Mouse (Mus musculus): ENCODE results near the gene Zfp978. TPM values are rescaled to one million over a fixed set of nuclear protein-coding genes. Genes with fewer than 3 reads are reported as not detected.

Gene Zfp978
- total RNA-seq, 1 experiment from 2014 or later: not detected

Other genes with a start within 250 kb of the Zfp978 start
- 8.5 and 13.3 TPM in 2 replicates for gene Zfp991, start 229.3 kb upstream of the Zfp978 start, total RNA-seq (2021)
- 0.19 TPM in 1 of 2 replicates, not detected in the other for gene Zfp988, start 55.6 kb upstream of the Zfp978 start, total RNA-seq (2021)
- gene Zfp982, start 131.1 kb downstream of the Zfp978 start, total RNA-seq (2021): 13.0 and 14.9 TPM in 2 replicates
- gene Gm16503, start 178.9 kb downstream of the Zfp978 start, total RNA-seq (2021): 0.59 and 0.68 TPM in 2 replicates
- gene Zfp985, start 192.0 kb downstream of the Zfp978 start, total RNA-seq (2021): 0.22 and 0.64 TPM in 2 replicates